Mouse (Mus musculus) small intestine, adult 2 months (tissue): ENCODE results near the gene Cntfr.

ENCODE experiments used
- CTCF ChIP-seq: fragments of 200-500 bp; IDR thresholded peaks from 2 replicates; pipeline ENCODE4 v1.5.1; 2012; ENCODE audit warnings: low read depth, mild to moderate bottlenecking, control low read depth, inconsistent platforms, low read length, moderate library complexity, mixed read lengths; ENCODE audit not compliant: insufficient replicate concordance, insufficient read length; ENCODE audit errors: extremely low read depth
- POLR2A ChIP-seq: fragments of 200-500 bp; IDR thresholded peaks from 2 replicates; pipeline ENCODE4 v1.6.1; 2012; ENCODE audit warnings: low read depth, mild to moderate bottlenecking, control low read depth, inconsistent platforms, low read length, moderate library complexity

GRCm38 (mm10) chr4:41744131-41744530 lies 47.2 kb upstream of the Cntfr start:
- TF ChIP-seq CTCF (no peak), POLR2A (no peak)
